Mouse (Mus musculus): ENCODE results near the gene Lrwd1.
A peak's percentile ranks its signal among the peaks of the same experiment; 100 is the strongest.
"Not testable (repeated sequence)": the region's sequence is repeated elsewhere in the genome, so short reads cannot be mapped to it uniquely, and the experiment has no call there.

Gene Lrwd1

GRCm38 (mm10) chr5:136147704-136148103 is 11.8 kb upstream of the Lrwd1 start:
- DNase-seq (ENCODE audit: low spot score in 2 of 2), result no peak

GRCm38 (mm10) chr5:136146936-136147335 is 11.1 kb upstream of the Lrwd1 start:
- DNase-seq (ENCODE audit: low spot score in 2 of 2), result no peak

GRCm38 (mm10) chr5:136144606-136145430 is 8.9 kb upstream of the Lrwd1 start:
- DNase-seq (ENCODE audit: low spot score in 2 of 2), result no peak

GRCm38 (mm10) chr5:136143161-136143755 is 7.4 kb upstream of the Lrwd1 start:
- no peak for DNase-seq (ENCODE audit: low spot score in 2 of 2)

GRCm38 (mm10) chr5:136142746-136143145 is 6.9 kb upstream of the Lrwd1 start:
- DNase-seq (ENCODE audit: low spot score in 2 of 2), result no peak

- no peak for DNase-seq (ENCODE audit: low spot score in 2 of 2)
Observed at GRCm38 (mm10) chr5:136140057-136140482, 4.2 kb upstream of the Lrwd1 start.

GRCm38 (mm10) chr5:136139393-136139792 is 3.5 kb upstream of the Lrwd1 start:
- no peak for DNase-seq (ENCODE audit: low spot score in 2 of 2)

GRCm38 (mm10) chr5:136137658-136138274 is 1.9 kb upstream of the Lrwd1 start:
- peak in 1 of 2 experiments; percentile 42 for DNase-seq (ENCODE audit: low spot score in 2 of 2)

GRCm38 (mm10) chr5:136136292-136136990 is 567 bp upstream of the Lrwd1 start:
- DNase-seq (ENCODE audit: low spot score in 2 of 2), result no peak

- DNase-seq (ENCODE audit: low spot score in 2 of 2), result no peak
Observed at GRCm38 (mm10) chr5:136122165-136122564, 13.7 kb downstream of the Lrwd1 start.

- no peak for DNase-seq (ENCODE audit: low spot score in 2 of 2)
Observed at GRCm38 (mm10) chr5:136116784-136117112, 19.1 kb downstream of the Lrwd1 start.

- DNase-seq (ENCODE audit: low spot score in 2 of 2), result peak; percentile 98 to 99
Observed at GRCm38 (mm10) chr5:136115891-136116783, 19.7 kb downstream of the Lrwd1 start, which contains the start of gene Polr2j. Polr2j (plus strand) TSS chr5:136116631.

- not testable (repeated sequence) for DNase-seq (ENCODE audit: low spot score in 2 of 2)
Observed at GRCm38 (mm10) chr5:136113546-136113945, 22.3 kb downstream of the Lrwd1 start.

GRCm38 (mm10) chr5:136109042-136109441 is 26.8 kb downstream of the Lrwd1 start:
- no peak for DNase-seq (ENCODE audit: low spot score in 2 of 2)

- DNase-seq (ENCODE audit: low spot score in 2 of 2), result no peak
Observed at GRCm38 (mm10) chr5:136108486-136108885, 27.4 kb downstream of the Lrwd1 start.

- DNase-seq (ENCODE audit: low spot score in 2 of 2), result no peak
Observed at GRCm38 (mm10) chr5:136104511-136104910, 31.4 kb downstream of the Lrwd1 start.

GRCm38 (mm10) chr5:136102099-136102820 is 33.6 kb downstream of the Lrwd1 start:
- peak; percentile 70 to 80 for DNase-seq (ENCODE audit: low spot score in 2 of 2)

GRCm38 (mm10) chr5:136098536-136098935 is 37.3 kb downstream of the Lrwd1 start:
- no peak for DNase-seq (ENCODE audit: low spot score in 2 of 2)

GRCm38 (mm10) chr5:136095089-136095488 is 40.8 kb downstream of the Lrwd1 start:
- DNase-seq (ENCODE audit: low spot score in 2 of 2), result no peak

GRCm38 (mm10) chr5:136094249-136095010 is 41.4 kb downstream of the Lrwd1 start:
- DNase-seq (ENCODE audit: low spot score in 2 of 2), result peak; percentile 36 to 46

Measured in right cerebral cortex, adult 2 months (tissue).